Comparison of ENCODE assay signal across 8 mouse cellular contexts in the genomic region with DNA sequence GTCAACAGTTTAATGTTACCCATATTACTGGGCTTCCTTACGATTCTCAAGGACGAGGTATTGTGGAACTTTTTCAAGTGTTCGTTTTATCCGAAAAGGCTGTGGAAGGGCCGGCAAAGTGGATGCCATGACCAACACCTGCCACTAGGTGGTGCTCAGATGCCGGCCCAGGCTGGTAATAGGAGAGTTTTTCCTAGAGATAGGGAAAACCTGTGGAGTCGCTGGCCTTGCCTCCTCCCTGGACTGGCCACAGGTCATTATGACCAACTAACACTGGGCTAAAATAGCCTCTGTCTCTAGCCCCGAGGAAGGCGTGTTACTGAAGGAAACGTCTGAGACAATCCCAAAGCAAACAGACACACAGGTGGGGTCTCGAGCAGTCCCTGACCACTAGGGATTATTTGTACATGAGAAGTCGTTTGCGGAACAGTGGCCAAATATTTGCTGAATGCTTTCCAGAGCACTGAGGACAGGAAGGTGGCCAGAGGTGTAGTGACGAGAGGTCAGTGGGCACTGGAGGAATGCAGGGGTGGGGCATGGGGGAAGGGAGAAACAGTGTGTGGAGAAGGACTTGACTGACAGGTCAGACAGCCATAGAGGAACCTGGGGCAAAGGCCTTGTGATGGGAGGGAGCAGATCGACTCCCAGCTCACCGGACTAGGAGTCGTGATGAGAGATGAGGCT. TPM values are rescaled to one million over a fixed set of nuclear protein-coding genes. Genes with fewer than 3 reads are reported as not detected.
DNase-seq lines count a peak whose midpoint lies in the region; ATAC-seq lines count a peak whose summit lies in the region.

No protein-coding gene starts in this region.

- intact Hi-C loops in left cerebral cortex, postnatal 14 days (cut with DNase I) = loop anchor here (1.0 to 10.0 kb wide), 5 partner anchors 53 to 641 kb away; no protein-coding TSS in a partner anchor

- ATAC-seq in inflammation-experienced regulatory T-cells, adult 6 months = peak; percentile 54
- ATAC-seq in megakaryocyte progenitor cell, adult 5-6 weeks (replicated peaks; ENCODE audit: poor library complexity) = peak; percentile 84

- DNase-seq in layer of hippocampus, adult 11-12 months (ENCODE audit: low spot score) = peak; percentile 78
- no peak for DNase-seq in layer of hippocampus, adult 9-11 months
- DNase-seq in embryo, embryonic 11 days = peak; percentile 80
- peak; percentile 53 for DNase-seq in gastrocnemius, postnatal 25 days
- DNase-seq in left cerebral cortex, postnatal 14 days (ENCODE audit: low spot score in 2 of 2) = peak; percentile 65 to 85
- DNase-seq in right cerebral cortex, postnatal 25 days = peak; percentile 73

RNA-seq across cellular contexts. Expression of a gene that starts 30.4 kb away (rescaled TPM):
- total RNA-seq in gastrocnemius, postnatal 25 days (2021) = 100 to 1,000 TPM; 268 to 270 TPM
- 1,000 to 10,000 TPM; 1,512 to 2,767 (median 2,161) TPM for polyA plus RNA-seq in inflammation-experienced regulatory T-cells, adult 6 months (2017; shearing (Covaris generic))
- total RNA-seq in left cerebral cortex, postnatal 14 days (2021) = 100 to 1,000 TPM; 219 to 256 TPM
- 2,102 and 2,150 TPM in 2 replicates for total RNA-seq in megakaryocyte progenitor cell, adult 5-6 weeks (2015)
- total RNA-seq in megakaryocyte progenitor cell, adult 5-6 weeks (2017) = 2,250 and 2,701 TPM in 2 replicates

Comparison
In these comparisons a context has a peak if more than half of its experiments do, and no peak if none do; other contexts are left out.
1. RNA of a gene that starts 30.4 kb away (total RNA-seq): 2,102 to 2,701 TPM in megakaryocyte progenitor cell, adult 5-6 weeks; 268 to 270 TPM in gastrocnemius, postnatal 25 days and 219 to 256 TPM in left cerebral cortex, postnatal 14 days; every median in the first group is over 4 times any median in the second.